Mouse (Mus musculus) thymus, adult 18-20 months (tissue): ENCODE results near the gene Wfdc8.

Source experiments
- DNase-seq, 2 experiments: peaks; one replicate each; pipeline ENCODE4 v3.0.0; 2022; ENCODE audit warnings: mixed read lengths in 2 of 2

Wfdc8 gene

DNA sequence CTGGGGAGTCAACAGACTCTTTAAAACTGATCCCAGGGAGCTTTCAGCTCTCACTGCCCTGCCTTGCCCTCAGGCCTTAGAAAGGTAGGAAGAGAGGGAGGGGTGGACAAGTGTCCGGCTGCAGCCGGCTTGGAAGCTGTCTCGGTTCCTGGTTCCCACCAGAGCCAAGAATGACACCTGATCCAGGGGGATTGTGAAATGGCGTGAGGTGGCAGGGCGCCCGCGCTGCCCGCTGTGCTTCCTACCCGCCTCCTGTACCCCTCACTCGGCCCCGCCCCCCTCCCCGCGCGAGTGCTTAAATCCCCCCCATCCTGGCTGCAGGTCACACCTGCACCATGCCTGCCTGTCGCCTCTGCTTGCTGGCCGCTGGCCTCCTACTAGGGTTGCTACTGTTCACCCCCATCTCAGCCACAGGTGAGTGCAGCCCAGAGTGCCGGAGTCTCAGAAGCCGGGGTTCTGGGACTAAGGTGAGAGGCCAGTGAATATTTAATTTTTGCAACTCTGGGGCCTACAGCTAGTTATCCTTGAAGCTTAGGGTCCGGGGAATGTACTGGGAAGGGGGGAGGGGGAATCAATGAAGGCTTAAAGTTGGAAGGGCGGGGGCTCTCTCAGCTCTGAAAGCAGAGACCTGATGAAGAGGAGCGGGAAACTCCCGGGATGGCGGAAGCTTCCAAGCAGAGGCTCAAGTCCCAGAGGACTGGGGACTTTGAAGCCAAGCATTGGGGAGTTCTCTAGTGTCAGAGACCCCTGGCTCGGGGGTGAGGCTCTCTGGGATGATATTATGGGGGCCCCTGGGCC, 50.8 kb downstream of the Wfdc8 start, which contains the start of gene Wfdc2:
Gene Wfdc2 (plus strand): TSS at position 23 of the 798 bp plus-strand sequence.
- no peak for DNase-seq

DNA sequence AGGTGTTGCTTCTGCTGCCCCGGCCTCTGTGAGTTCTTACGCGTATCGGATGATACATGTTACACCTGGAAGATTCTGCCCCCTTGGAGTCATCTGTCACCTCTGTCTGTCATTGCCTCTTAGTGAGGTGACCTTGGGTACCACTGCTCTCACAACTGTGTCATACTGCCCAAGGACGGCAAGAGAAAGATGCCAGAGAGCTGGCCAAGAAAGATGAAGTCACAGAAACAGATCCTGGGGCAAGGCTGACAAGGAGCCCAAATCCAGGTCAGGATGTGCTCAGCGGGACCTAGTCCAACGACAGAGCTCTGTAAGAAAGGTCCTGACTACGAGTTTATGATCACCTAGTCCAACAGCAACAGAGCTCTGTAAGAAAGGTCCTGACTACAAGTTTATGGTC, 53.3 kb downstream of the Wfdc8 start:
- no peak for DNase-seq

DNA sequence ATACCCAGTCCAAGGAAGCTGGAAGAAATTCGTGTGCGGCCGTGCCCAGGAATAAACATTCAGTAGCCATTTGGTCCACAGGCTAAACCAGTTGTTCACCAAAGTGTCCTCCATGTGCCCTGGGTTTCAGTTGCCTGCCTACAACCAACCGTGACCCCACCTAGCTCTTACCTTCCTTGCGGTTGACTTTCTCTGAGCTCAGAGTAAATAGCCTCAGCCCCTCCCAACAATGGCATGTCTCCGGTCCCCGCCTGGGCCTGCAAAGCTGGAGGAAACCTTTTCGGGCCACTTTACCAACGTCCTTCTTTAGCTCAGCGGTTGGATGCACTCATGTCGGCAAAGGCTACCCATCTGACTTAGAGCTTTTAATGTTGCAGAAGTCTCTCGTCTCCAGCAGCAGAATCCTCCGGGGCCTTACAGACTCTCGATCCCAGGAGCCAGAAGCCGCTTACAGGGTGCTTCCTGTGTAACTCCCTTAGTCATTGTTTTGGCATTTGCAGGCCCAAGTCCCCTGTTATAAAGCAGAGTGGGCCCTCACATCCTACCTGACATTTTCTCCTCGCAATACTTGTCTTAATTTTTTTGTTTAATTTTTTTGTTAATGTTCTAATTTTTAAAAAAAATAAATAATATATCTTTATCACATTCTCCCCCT, 54.3 kb downstream of the Wfdc8 start:
- no peak for DNase-seq

DNA sequence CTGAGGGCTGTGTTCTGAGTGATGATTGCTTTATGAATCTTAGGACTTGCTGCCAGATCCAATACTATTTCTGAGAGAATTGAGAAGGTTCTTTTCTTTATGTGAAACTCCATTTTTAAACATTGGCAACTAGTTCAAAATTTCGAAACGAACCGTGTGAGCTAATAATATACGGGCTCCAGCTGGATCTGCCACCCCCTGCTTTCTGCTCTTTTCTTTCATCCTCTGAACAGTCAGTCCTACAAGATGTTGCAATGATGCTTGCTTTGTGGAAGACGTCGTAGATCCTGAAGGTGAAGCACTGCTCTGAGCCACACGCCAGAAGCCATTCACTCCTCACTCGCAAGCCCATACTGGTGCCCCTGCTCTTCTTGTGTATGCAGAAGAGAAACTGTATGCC, 55.0 kb downstream of the Wfdc8 start:
- DNase-seq, result no peak

DNA sequence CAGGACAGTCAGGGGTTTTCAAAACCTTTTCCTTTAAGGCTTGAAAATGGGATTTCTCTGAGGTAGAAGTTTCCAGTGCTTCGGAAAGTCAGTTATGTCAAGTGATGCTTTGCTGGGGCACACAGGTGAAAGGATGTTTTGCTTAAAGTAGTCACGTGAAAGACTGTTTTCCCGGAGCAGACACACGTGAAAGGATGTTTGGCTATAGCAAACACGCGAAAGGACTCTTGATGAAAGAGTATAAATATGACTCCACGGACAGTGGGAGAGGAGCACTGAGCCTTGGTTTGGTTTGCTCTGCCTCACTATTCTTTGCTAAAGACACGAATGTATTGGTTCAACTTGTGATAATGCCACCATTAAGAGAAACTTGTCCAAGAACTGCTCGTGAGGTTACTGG, 61.9 kb downstream of the Wfdc8 start:
- DNase-seq, result no peak

DNA sequence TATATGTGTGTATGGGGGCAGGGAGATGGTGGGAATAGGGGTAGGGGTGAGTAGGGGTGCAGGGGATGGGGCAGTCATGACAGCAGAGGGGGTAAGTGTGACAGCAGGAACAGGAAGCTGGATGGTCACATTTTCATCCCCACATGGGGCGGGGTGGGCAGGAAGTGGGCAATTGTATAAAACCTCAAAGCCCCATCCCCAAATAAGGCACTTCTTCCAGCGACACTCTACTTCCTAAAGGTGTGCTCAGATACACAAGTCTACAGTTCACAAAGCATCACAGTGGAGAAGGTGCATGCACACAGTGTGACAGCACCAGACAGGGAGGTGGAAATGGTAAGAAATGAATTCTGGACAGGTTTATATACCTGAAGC, 62.5 kb downstream of the Wfdc8 start:
- no peak for DNase-seq

DNA sequence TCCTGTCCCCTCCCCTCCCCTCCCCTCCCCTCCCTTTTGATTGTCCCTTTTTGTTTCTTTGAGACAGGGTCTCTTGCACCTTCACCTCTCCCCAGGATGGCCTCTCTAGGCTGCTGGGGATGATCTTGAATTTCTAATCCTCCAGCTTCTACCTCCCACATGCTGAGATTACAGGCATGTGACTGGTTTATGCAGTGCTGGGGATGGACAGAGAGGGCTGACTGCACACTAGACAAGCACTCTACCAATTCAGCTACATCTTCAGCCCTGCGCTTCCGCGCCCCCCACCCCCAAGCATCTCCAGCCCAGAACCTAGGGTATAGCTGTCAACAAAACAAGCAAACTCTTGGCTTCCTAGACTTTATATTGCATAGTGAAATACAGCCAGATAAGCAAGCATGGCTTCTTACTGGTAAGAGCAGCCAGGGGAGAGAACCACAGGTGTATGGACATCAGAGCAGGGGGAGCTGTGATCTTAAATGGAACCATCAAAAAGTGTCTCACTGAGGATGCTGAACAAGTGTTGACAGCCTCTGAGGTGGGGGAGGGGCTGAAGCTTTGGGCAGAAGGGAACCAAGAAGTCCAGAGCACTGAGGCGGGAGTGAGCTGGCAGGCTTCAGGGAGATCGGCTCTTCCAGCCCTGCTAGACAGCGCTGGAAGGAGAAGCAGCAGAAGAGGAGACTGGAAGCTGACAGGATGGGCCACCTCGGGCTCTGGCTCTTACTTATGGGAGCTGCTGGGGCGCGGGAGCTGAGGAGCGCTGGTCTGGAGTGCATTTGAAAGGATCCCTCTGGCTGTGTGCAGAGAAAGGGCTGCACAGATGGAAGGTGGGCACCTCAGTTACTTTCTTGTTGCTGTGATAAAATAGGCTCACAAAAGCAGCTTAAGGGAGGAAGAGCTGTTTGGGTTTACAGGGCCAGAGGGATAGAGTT, 63.2 kb downstream of the Wfdc8 start:
- DNase-seq, result no peak

DNA sequence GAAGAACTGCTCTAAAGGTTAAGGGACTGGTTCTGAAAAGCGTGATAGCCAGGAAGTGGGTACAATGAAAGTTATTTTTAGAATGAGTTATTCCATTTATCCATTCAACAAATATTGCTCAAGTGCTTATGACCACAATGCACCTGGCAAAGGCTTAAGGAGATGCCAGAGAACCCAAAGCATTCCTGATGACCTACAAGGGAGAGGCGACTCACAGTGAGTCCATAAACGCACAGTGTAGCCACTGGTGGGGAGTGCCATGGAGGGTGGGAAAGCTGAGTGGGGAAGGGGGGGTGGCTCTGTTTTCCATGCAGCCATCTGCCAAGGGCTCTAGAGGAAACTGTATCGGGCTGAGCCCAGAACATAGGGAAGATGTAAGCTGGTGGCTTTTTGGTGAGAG, 64.1 kb downstream of the Wfdc8 start:
- no peak for DNase-seq
